Mouse (Mus musculus): ENCODE data around the gene Bscl2. TPM values are rescaled to one million over a fixed set of nuclear protein-coding genes. Genes with fewer than 3 reads are reported as not detected.

Bscl2 gene
- polyA plus RNA-seq, 1 experiment, result 750 TPM

- peaks cover 7% of the 10 kb centered on the region for H3K4me1 ChIP-seq (ENCODE audit: control insufficient read depth, insufficient read depth, low read length)
- TF ChIP-seq POLR2A (IDR thresholded peaks at IDR 0.05; ENCODE audit: control insufficient read depth, low read depth, low read length) (peak; percentile 98), CTCF (IDR thresholded peaks at IDR 0.05; ENCODE audit: control insufficient read depth, insufficient read depth, insufficient replicate concordance, low read depth, low read length) (no peak)
Measured at GRCm38 (mm10) chr19:8819596-8820423, 17.5 kb upstream of the Bscl2 start, which contains the start of gene Hnrnpul2. Gene Hnrnpul2 (plus strand): TSS chr19:8820010.

DNA sequence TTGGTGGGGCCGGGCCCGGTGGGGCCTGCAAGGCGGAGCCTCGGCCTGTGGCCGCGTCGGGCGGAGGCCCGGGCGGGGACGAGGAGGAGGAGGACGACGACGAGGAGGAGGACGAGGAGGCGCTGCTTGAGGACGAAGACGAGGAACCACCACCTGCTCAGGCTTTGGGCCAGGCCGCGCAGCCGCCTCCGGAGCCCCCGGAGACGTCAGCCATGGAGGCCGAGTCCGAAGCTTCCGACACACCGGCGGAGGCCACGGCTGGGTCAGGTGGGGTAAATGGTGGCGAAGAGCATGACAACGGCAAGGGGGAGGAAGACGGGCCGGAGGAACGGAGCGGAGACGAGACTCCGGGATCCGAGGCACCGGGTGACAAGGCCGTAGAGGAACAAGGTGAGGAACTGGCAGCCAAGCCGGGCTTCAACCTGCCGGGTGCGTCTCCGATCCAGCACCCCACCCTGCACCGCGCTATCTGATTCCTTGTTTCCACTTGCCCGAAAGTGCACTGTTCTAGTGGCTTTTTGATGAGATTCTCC, 16.8 kb upstream of the Bscl2 start:
- peaks cover 7% of the 10 kb centered on the region for H3K4me1 ChIP-seq (ENCODE audit: control insufficient read depth, insufficient read depth, low read length)

More at GRCm38 (mm10) chr19:8819596-8820423, 17.5 kb upstream of the Bscl2 start, which contains the start of gene Hnrnpul2:
- H3K4me3 ChIP-seq (ENCODE audit: control insufficient read depth, low read depth, low read length), result peak within 1 kb of the TSS; percentile 90
- H3K27me3 ChIP-seq (ENCODE audit: control insufficient read depth, insufficient read depth, low read length), result no peaks in the 10 kb centered on the region
- H3K27ac ChIP-seq (ENCODE audit: control insufficient read depth, insufficient read depth, low read depth, low read length), result peak within 1 kb of the TSS; percentile 96
- H3K36me3 ChIP-seq (ENCODE audit: control insufficient read depth, insufficient read depth, low read length), result peaks cover 7% of the 10 kb centered on the region

GRCm38 (mm10) chr19:8821146-8821545, 16.1 kb upstream of the Bscl2 start:
- Histone ChIP-seq H3K4me1 (ENCODE audit: control insufficient read depth, insufficient read depth, low read length) (peaks cover 7% of the 10 kb centered on the region), H3K36me3 (ENCODE audit: control insufficient read depth, insufficient read depth, low read length) (peaks cover 9% of the 10 kb centered on the region), H3K27ac (ENCODE audit: control insufficient read depth, insufficient read depth, low read depth, low read length) (peak overlapping the region; percentile 96), H3K27me3 (ENCODE audit: control insufficient read depth, insufficient read depth, low read length) (no peaks in the 10 kb centered on the region), H3K4me3 (ENCODE audit: control insufficient read depth, low read depth, low read length) (peak overlapping the region; percentile 90)
- TF ChIP-seq CTCF (IDR thresholded peaks at IDR 0.05; ENCODE audit: control insufficient read depth, insufficient read depth, insufficient replicate concordance, low read depth, low read length) (no peak), POLR2A (IDR thresholded peaks at IDR 0.05; ENCODE audit: control insufficient read depth, low read depth, low read length) (no peak)

More for the DNA sequence above, 16.8 kb upstream of the Bscl2 start:
- TF ChIP-seq CTCF (IDR thresholded peaks at IDR 0.05; ENCODE audit: control insufficient read depth, insufficient read depth, insufficient replicate concordance, low read depth, low read length), result no peak
- no peak for TF ChIP-seq POLR2A (IDR thresholded peaks at IDR 0.05; ENCODE audit: control insufficient read depth, low read depth, low read length)
- Histone ChIP-seq H3K27ac (ENCODE audit: control insufficient read depth, insufficient read depth, low read depth, low read length) (peak overlapping the region; percentile 96), H3K27me3 (ENCODE audit: control insufficient read depth, insufficient read depth, low read length) (no peaks in the 10 kb centered on the region), H3K36me3 (ENCODE audit: control insufficient read depth, insufficient read depth, low read length) (peaks cover 9% of the 10 kb centered on the region), H3K4me3 (ENCODE audit: control insufficient read depth, low read depth, low read length) (peak overlapping the region; percentile 90)

GRCm38 (mm10) chr19:8822696-8823095, 14.6 kb upstream of the Bscl2 start:
- TF ChIP-seq POLR2A (IDR thresholded peaks at IDR 0.05; ENCODE audit: control insufficient read depth, low read depth, low read length) (no peak), CTCF (IDR thresholded peaks at IDR 0.05; ENCODE audit: control insufficient read depth, insufficient read depth, insufficient replicate concordance, low read depth, low read length) (no peak)
- Histone ChIP-seq H3K27ac (ENCODE audit: control insufficient read depth, insufficient read depth, low read depth, low read length) (no peak overlapping the region), H3K4me3 (ENCODE audit: control insufficient read depth, low read depth, low read length) (peak overlapping the region; percentile 20; the same call in 1 of the 2 replicates), H3K36me3 (ENCODE audit: control insufficient read depth, insufficient read depth, low read length) (peaks cover 8% of the 10 kb centered on the region), H3K27me3 (ENCODE audit: control insufficient read depth, insufficient read depth, low read length) (no peaks in the 10 kb centered on the region), H3K4me1 (ENCODE audit: control insufficient read depth, insufficient read depth, low read length) (peaks cover 7% of the 10 kb centered on the region)

- H3K27me3 ChIP-seq (ENCODE audit: control insufficient read depth, insufficient read depth, low read length), result no peaks in the 10 kb centered on the region
- H3K27ac ChIP-seq (ENCODE audit: control insufficient read depth, insufficient read depth, low read depth, low read length), result no peak within 1 kb of the TSS; the same call in 1 of the 2 replicates
- TF ChIP-seq POLR2A (IDR thresholded peaks at IDR 0.05; ENCODE audit: control insufficient read depth, low read depth, low read length), result no peak
- no peak for TF ChIP-seq CTCF (IDR thresholded peaks at IDR 0.05; ENCODE audit: control insufficient read depth, insufficient read depth, insufficient replicate concordance, low read depth, low read length)
- no peak within 1 kb of the TSS for H3K4me3 ChIP-seq (ENCODE audit: control insufficient read depth, low read depth, low read length)
- H3K36me3 ChIP-seq (ENCODE audit: control insufficient read depth, insufficient read depth, low read length), result peaks cover 11% of the 10 kb centered on the region
- no peaks in the 10 kb centered on the region for H3K4me1 ChIP-seq (ENCODE audit: control insufficient read depth, insufficient read depth, low read length)
Measured at GRCm38 (mm10) chr19:8829660-8830059, 7.6 kb upstream of the Bscl2 start, which contains the start of gene AC129217.1. Gene AC129217.1 (plus strand): TSS chr19:8829773.

- H3K36me3 ChIP-seq (ENCODE audit: control insufficient read depth, insufficient read depth, low read length), result peaks cover 8% of the 10 kb centered on the region
- H3K27ac ChIP-seq (ENCODE audit: control insufficient read depth, insufficient read depth, low read depth, low read length), result no peak overlapping the region
Measured at GRCm38 (mm10) chr19:8830664-8831063, 6.6 kb upstream of the Bscl2 start.

DNA sequence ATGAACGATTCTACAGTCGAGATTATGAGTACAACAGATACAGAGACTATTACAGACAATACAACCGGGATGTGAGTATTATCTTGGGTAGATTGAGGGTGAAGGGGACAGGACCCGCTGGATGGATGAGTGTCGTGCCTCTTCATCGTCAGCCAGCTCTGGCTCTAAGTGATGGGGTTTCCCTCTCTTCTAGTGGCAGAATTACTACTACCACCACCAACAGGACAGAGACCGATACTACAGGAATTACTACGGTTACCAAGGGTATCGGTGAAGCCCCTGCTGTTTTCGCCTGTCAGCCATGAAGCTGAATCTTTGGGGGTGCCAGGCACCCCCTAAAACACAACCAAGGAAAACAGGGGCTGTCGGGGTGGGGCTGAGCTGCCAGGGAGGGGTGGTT, 6.0 kb upstream of the Bscl2 start:
- TF ChIP-seq POLR2A (IDR thresholded peaks at IDR 0.05; ENCODE audit: control insufficient read depth, low read depth, low read length) (no peak), CTCF (IDR thresholded peaks at IDR 0.05; ENCODE audit: control insufficient read depth, insufficient read depth, insufficient replicate concordance, low read depth, low read length) (no peak)
- H3K4me3 ChIP-seq (ENCODE audit: control insufficient read depth, low read depth, low read length), result no peak overlapping the region
- no peaks in the 10 kb centered on the region for H3K4me1 ChIP-seq (ENCODE audit: control insufficient read depth, insufficient read depth, low read length)
- H3K27me3 ChIP-seq (ENCODE audit: control insufficient read depth, insufficient read depth, low read length), result no peaks in the 10 kb centered on the region
- no peak overlapping the region for H3K27ac ChIP-seq (ENCODE audit: control insufficient read depth, insufficient read depth, low read depth, low read length)
- H3K36me3 ChIP-seq (ENCODE audit: control insufficient read depth, insufficient read depth, low read length), result peaks cover 8% of the 10 kb centered on the region

More at GRCm38 (mm10) chr19:8830664-8831063, 6.6 kb upstream of the Bscl2 start:
- no peaks in the 10 kb centered on the region for H3K4me1 ChIP-seq (ENCODE audit: control insufficient read depth, insufficient read depth, low read length)
- no peaks in the 10 kb centered on the region for H3K27me3 ChIP-seq (ENCODE audit: control insufficient read depth, insufficient read depth, low read length)
- no peak overlapping the region for H3K4me3 ChIP-seq (ENCODE audit: control insufficient read depth, low read depth, low read length)
- TF ChIP-seq POLR2A (IDR thresholded peaks at IDR 0.05; ENCODE audit: control insufficient read depth, low read depth, low read length) (no peak), CTCF (IDR thresholded peaks at IDR 0.05; ENCODE audit: control insufficient read depth, insufficient read depth, insufficient replicate concordance, low read depth, low read length) (no peak)

All from testis, adult 2 months (tissue).